ENCODE assay signal across 7 mouse cellular contexts in genomic region chr19:27450458-27450857, GRCm38 (mm10). TPM values are rescaled to one million over a fixed set of nuclear protein-coding genes. Genes with fewer than 3 reads are reported as not detected.
DNase-seq lines count a peak whose midpoint lies in the region; ATAC-seq and TF ChIP-seq lines count a peak whose summit lies in the region.

No protein-coding gene starts in this region.

- intact Hi-C loops in left cerebral cortex, adult 2 months (cut with DNase I), result no loop called here

- TF ChIP-seq POLR2A in spleen, adult 2 months (IDR thresholded peaks at IDR 0.05; ENCODE audit: low read depth, low read length), result no peak

- no peak overlapping the region for H3K9ac ChIP-seq in midbrain, embryonic 11.5 days (ENCODE audit: low read length)

- DNase-seq in ES-CJ7 (ENCODE audit: low read depth, low spot score) (peak; percentile 62), ZHBTc4 (ENCODE audit: low read depth, low spot score) (peak; percentile 66)
- peak; percentile 62 for DNase-seq in embryo, embryonic 11.5 days (ENCODE audit: low read depth, low spot score)
- peak; percentile 80 for DNase-seq in heart, postnatal 4 days
- DNase-seq in left cerebral cortex, adult 2 months (ENCODE audit: extremely low spot score in 1 of 2, low spot score in 2 of 2), result peak; percentile 64 to 74
- DNase-seq in midbrain, embryonic 11.5 days (ENCODE audit: low spot score, missing footprints), result peak; percentile 94
- DNase-seq in spleen, adult 2 months (ENCODE audit: low read depth in 1 of 2, low spot score in 2 of 2), result peak in 1 of 2 experiments; percentile 6

- no peak overlapping the region for H3K4me3 ChIP-seq in left cerebral cortex, adult 2 months
- H3K4me3 ChIP-seq in midbrain, embryonic 11.5 days (ENCODE audit: low read depth, low read length), result no peak overlapping the region
- no peak overlapping the region for H3K4me3 ChIP-seq in spleen, adult 2 months (ENCODE audit: extremely low read depth, insufficient read depth, insufficient read length)

- no peaks in the 10 kb centered on the region for H3K4me1 ChIP-seq in midbrain, embryonic 11.5 days (ENCODE audit: control insufficient read depth, insufficient read depth, low read length)
- no peaks in the 10 kb centered on the region for H3K4me1 ChIP-seq in spleen, adult 2 months (ENCODE audit: control insufficient read depth, insufficient read depth, insufficient read length)

- H3K27me3 ChIP-seq in midbrain, embryonic 11.5 days (ENCODE audit: control insufficient read depth, insufficient read depth, low read length), result no peaks in the 10 kb centered on the region
- no peaks in the 10 kb centered on the region for H3K27me3 ChIP-seq in spleen, adult 2 months (ENCODE audit: control insufficient read depth, insufficient read depth, low read length)

- H3K9me3 ChIP-seq in midbrain, embryonic 11.5 days (ENCODE audit: control insufficient read depth, low read length), result no peaks in the 10 kb centered on the region

- H3K36me3 ChIP-seq in midbrain, embryonic 11.5 days (ENCODE audit: control insufficient read depth, insufficient read depth, low read length), result no peaks in the 10 kb centered on the region
- no peaks in the 10 kb centered on the region for H3K36me3 ChIP-seq in spleen, adult 2 months (ENCODE audit: control insufficient read depth, insufficient read depth, low read length)

- H3K4me2 ChIP-seq in midbrain, embryonic 11.5 days, result no peak overlapping the region

- peak; percentile 50; the same call in 1 of the 2 replicates for ATAC-seq in midbrain, embryonic 11.5 days (ENCODE audit: low FRiP score)

- H3K27ac ChIP-seq in left cerebral cortex, adult 2 months, result no peak overlapping the region
- no peak overlapping the region for H3K27ac ChIP-seq in midbrain, embryonic 11.5 days (ENCODE audit: low read depth, low read length)
- no peak overlapping the region for H3K27ac ChIP-seq in spleen, adult 2 months (ENCODE audit: insufficient read depth, low read length)

- peak; percentile 86 for TF ChIP-seq CTCF in left cerebral cortex, adult 2 months (IDR thresholded peaks at IDR 0.05)
- peak; percentile 25; the same call in 1 of the 2 replicates for TF ChIP-seq CTCF in spleen, adult 2 months (IDR thresholded peaks at IDR 0.05; ENCODE audit: extremely low read depth, insufficient read depth, insufficient read length, insufficient replicate concordance)

- 55% methylated on average over 4 of the region's 4 CpGs for WGBS in midbrain, embryonic 11.5 days
- WGBS in spleen, adult 2 months, result 47% methylated on average over 4 of the region's 4 CpGs

RNA-seq across cellular contexts. Expression of gene Pum3, which starts 20.8 kb away (rescaled TPM):
- 10 to 100 TPM; 40.1 to 45.0 TPM for total RNA-seq in heart, postnatal 4 days (2021)
- 10 to 100 TPM; 54.5 to 57.6 TPM for total RNA-seq in left cerebral cortex, adult 2 months (2021)
- polyA plus RNA-seq in midbrain, embryonic 11.5 days (2014; fragmentation: Nextera tagmentation; extraction: Ambion mirVana), result 80.7 and 100 TPM in 2 replicates
- polyA plus RNA-seq in spleen, adult 2 months (2012; rRNA removed), result 10.5 and 14.2 TPM in 2 replicates
